Mouse (Mus musculus): ENCODE data around the gene Lamb1.
A peak's percentile ranks its signal among the peaks of the same experiment; 100 is the strongest.

The Lamb1 gene

GRCm38 (mm10) chr12:31312281-31312680, 47.2 kb downstream of the Lamb1 start:
- no peak for DNase-seq (ENCODE audit: low read depth in 2 of 2, low spot score in 2 of 2)

GRCm38 (mm10) chr12:31313136-31313535, 48.1 kb downstream of the Lamb1 start:
- no peak for DNase-seq (ENCODE audit: low read depth in 2 of 2, low spot score in 2 of 2)

GRCm38 (mm10) chr12:31314310-31314709, 49.3 kb downstream of the Lamb1 start:
- DNase-seq (ENCODE audit: low read depth in 2 of 2, low spot score in 2 of 2) = no peak

- no peak for DNase-seq (ENCODE audit: low read depth in 2 of 2, low spot score in 2 of 2)
These were observed 50.9 kb downstream of the Lamb1 start for GRCm38 (mm10) chr12:31315961-31316360.

GRCm38 (mm10) chr12:31317670-31318408, 52.8 kb downstream of the Lamb1 start:
- no peak for DNase-seq (ENCODE audit: low read depth in 2 of 2, low spot score in 2 of 2)

GRCm38 (mm10) chr12:31318409-31318963, 53.5 kb downstream of the Lamb1 start:
- no peak for DNase-seq (ENCODE audit: low read depth in 2 of 2, low spot score in 2 of 2)

GRCm38 (mm10) chr12:31320817-31321216, 55.8 kb downstream of the Lamb1 start:
- DNase-seq (ENCODE audit: low read depth in 2 of 2, low spot score in 2 of 2) = no peak

GRCm38 (mm10) chr12:31321532-31321931, 56.5 kb downstream of the Lamb1 start:
- DNase-seq (ENCODE audit: low read depth in 2 of 2, low spot score in 2 of 2) = no peak

GRCm38 (mm10) chr12:31323136-31323695, 58.2 kb downstream of the Lamb1 start:
- no peak for DNase-seq (ENCODE audit: low read depth in 2 of 2, low spot score in 2 of 2)

- no peak for DNase-seq (ENCODE audit: low read depth in 2 of 2, low spot score in 2 of 2)
These were observed 62.1 kb downstream of the Lamb1 start for GRCm38 (mm10) chr12:31327139-31327538.

- no peak for DNase-seq (ENCODE audit: low read depth in 2 of 2, low spot score in 2 of 2)
These were observed 68.2 kb downstream of the Lamb1 start for GRCm38 (mm10) chr12:31333261-31333660.

- DNase-seq (ENCODE audit: low read depth in 2 of 2, low spot score in 2 of 2) = no peak
These were observed 85.3 kb downstream of the Lamb1 start for GRCm38 (mm10) chr12:31350191-31350943.

- DNase-seq (ENCODE audit: low read depth in 2 of 2, low spot score in 2 of 2) = peak; percentile 90 to 93
These were observed 86.2 kb downstream of the Lamb1 start, which contains the start of gene Dld for GRCm38 (mm10) chr12:31350944-31351928. TSS of gene Dld (minus strand) at chr12:31351453.

GRCm38 (mm10) chr12:31366428-31366827, 101.4 kb downstream of the Lamb1 start:
- no peak for DNase-seq (ENCODE audit: low read depth in 2 of 2, low spot score in 2 of 2)

- DNase-seq (ENCODE audit: low read depth in 2 of 2, low spot score in 2 of 2) = no peak
These were observed 102.7 kb downstream of the Lamb1 start for GRCm38 (mm10) chr12:31367721-31368120.

GRCm38 (mm10) chr12:31369118-31369517, 104.1 kb downstream of the Lamb1 start:
- no peak for DNase-seq (ENCODE audit: low read depth in 2 of 2, low spot score in 2 of 2)

GRCm38 (mm10) chr12:31369656-31370055, 104.6 kb downstream of the Lamb1 start:
- DNase-seq (ENCODE audit: low read depth in 2 of 2, low spot score in 2 of 2) = no peak

- peak; percentile 9 to 37 for DNase-seq (ENCODE audit: low read depth in 2 of 2, low spot score in 2 of 2)
These were observed 109.7 kb downstream of the Lamb1 start for GRCm38 (mm10) chr12:31374603-31375282.

GRCm38 (mm10) chr12:31375283-31375615, 110.2 kb downstream of the Lamb1 start:
- DNase-seq (ENCODE audit: low read depth in 2 of 2, low spot score in 2 of 2) = no peak

GRCm38 (mm10) chr12:31376326-31376950, 111.4 kb downstream of the Lamb1 start:
- no peak for DNase-seq (ENCODE audit: low read depth in 2 of 2, low spot score in 2 of 2)

Measured in CD8-positive naive resting alpha-beta T cell, adult 2 months (primary cell).